Mouse (Mus musculus): Measurements from ENCODE around the gene Bag3. TPM values are rescaled to one million over a fixed set of nuclear protein-coding genes. Genes with fewer than 3 reads are reported as not detected.
A peak's percentile ranks its signal among the peaks of the same experiment; 100 is the strongest.

Bag3 gene
- polyA plus RNA-seq, 1 experiment from 2014 or later, result 14.2 TPM

- 79% methylated on average over 5 of the region's 5 CpGs for WGBS
- no peak for ATAC-seq (replicated peaks; ENCODE audit: low FRiP score)
- H3K4me1 ChIP-seq, result peaks cover 34% of the 10 kb centered on the region
- H3K4me3 ChIP-seq (replicated peaks), result no peak overlapping the region
- no peak overlapping the region for H3K9ac ChIP-seq
- H3K36me3 ChIP-seq, result peaks cover 28% of the 10 kb centered on the region
- no peaks in the 10 kb centered on the region for H3K9me3 ChIP-seq (replicated peaks)
- no peak overlapping the region; the same call in 1 of the 2 replicates for H3K27ac ChIP-seq
- no peaks in the 10 kb centered on the region for H3K27me3 ChIP-seq
- H3K4me2 ChIP-seq, result no peak overlapping the region
These were observed 15.4 kb downstream of the Bag3 start for GRCm38 (mm10) chr7:128538769-128539168.

- no peaks in the 10 kb centered on the region for H3K9me3 ChIP-seq (replicated peaks)
- 94% methylated on average over 13 of the region's 13 CpGs for WGBS
- peaks cover 37% of the 10 kb centered on the region for H3K36me3 ChIP-seq
- peaks cover 26% of the 10 kb centered on the region for H3K4me1 ChIP-seq
- H3K4me3 ChIP-seq (replicated peaks), result no peak overlapping the region
- H3K27ac ChIP-seq, result no peak overlapping the region
- no peak overlapping the region for H3K9ac ChIP-seq
- no peak overlapping the region for H3K4me2 ChIP-seq
- no peaks in the 10 kb centered on the region for H3K27me3 ChIP-seq
- no peak for ATAC-seq (replicated peaks; ENCODE audit: low FRiP score)
These were observed 16.7 kb downstream of the Bag3 start for GRCm38 (mm10) chr7:128540111-128540510.

- ATAC-seq (replicated peaks; ENCODE audit: low FRiP score), result no peak
- 82% methylated on average over 16 of the region's 16 CpGs for WGBS
- no peak overlapping the region for H3K4me3 ChIP-seq (replicated peaks)
- no peak overlapping the region for H3K9ac ChIP-seq
- peaks cover 43% of the 10 kb centered on the region for H3K36me3 ChIP-seq
- H3K4me1 ChIP-seq, result peaks cover 20% of the 10 kb centered on the region
- no peaks in the 10 kb centered on the region for H3K9me3 ChIP-seq (replicated peaks)
- H3K27me3 ChIP-seq, result no peaks in the 10 kb centered on the region
- H3K27ac ChIP-seq, result peak overlapping the region; percentile 10; the same call in 1 of the 2 replicates
- no peak overlapping the region for H3K4me2 ChIP-seq
These were observed 17.3 kb downstream of the Bag3 start for GRCm38 (mm10) chr7:128540734-128541133.

- Histone ChIP-seq H3K4me2 (no peak overlapping the region), H3K9me3 (replicated peaks) (no peaks in the 10 kb centered on the region), H3K4me3 (replicated peaks) (no peak overlapping the region), H3K27ac (peak overlapping the region; percentile 10; the same call in 1 of the 2 replicates), H3K36me3 (peaks cover 48% of the 10 kb centered on the region), H3K27me3 (no peaks in the 10 kb centered on the region), H3K4me1 (peaks cover 17% of the 10 kb centered on the region), H3K9ac (no peak overlapping the region)
- no peak for ATAC-seq (replicated peaks; ENCODE audit: low FRiP score)
- 72% methylated on average over 9 of the region's 9 CpGs for WGBS
These were observed 17.8 kb downstream of the Bag3 start for GRCm38 (mm10) chr7:128541186-128541585.

GRCm38 (mm10) chr7:128541771-128542170, 18.4 kb downstream of the Bag3 start:
- Histone ChIP-seq H3K9ac (no peak overlapping the region), H3K4me3 (replicated peaks) (no peak overlapping the region), H3K36me3 (peaks cover 54% of the 10 kb centered on the region), H3K27me3 (no peaks in the 10 kb centered on the region), H3K4me2 (no peak overlapping the region), H3K27ac (no peak overlapping the region), H3K4me1 (peaks cover 13% of the 10 kb centered on the region), H3K9me3 (replicated peaks) (no peaks in the 10 kb centered on the region)
- ATAC-seq (replicated peaks; ENCODE audit: low FRiP score), result no peak
- 86% methylated on average over 17 of the region's 17 CpGs for WGBS

GRCm38 (mm10) chr7:128542488-128542887, 19.1 kb downstream of the Bag3 start:
- no peak for ATAC-seq (replicated peaks; ENCODE audit: low FRiP score)
- H3K36me3 ChIP-seq, result peaks cover 61% of the 10 kb centered on the region

GRCm38 (mm10) chr7:128543148-128543855, 19.9 kb downstream of the Bag3 start:
- Histone ChIP-seq H3K4me1 (peaks cover 4% of the 10 kb centered on the region), H3K9me3 (replicated peaks) (no peaks in the 10 kb centered on the region), H3K4me2 (no peak overlapping the region), H3K9ac (no peak overlapping the region), H3K27me3 (no peaks in the 10 kb centered on the region), H3K4me3 (replicated peaks) (no peak overlapping the region), H3K36me3 (peaks cover 69% of the 10 kb centered on the region), H3K27ac (no peak overlapping the region)
- 71% methylated on average over 14 of the region's 14 CpGs for WGBS
- no peak for ATAC-seq (replicated peaks; ENCODE audit: low FRiP score)

More at GRCm38 (mm10) chr7:128542488-128542887, 19.1 kb downstream of the Bag3 start:
- no peaks in the 10 kb centered on the region for H3K9me3 ChIP-seq (replicated peaks)
- no peak overlapping the region for H3K9ac ChIP-seq
- peaks cover 11% of the 10 kb centered on the region for H3K4me1 ChIP-seq
- H3K27ac ChIP-seq, result no peak overlapping the region
- H3K4me2 ChIP-seq, result no peak overlapping the region
- H3K4me3 ChIP-seq (replicated peaks), result no peak overlapping the region
- H3K27me3 ChIP-seq, result no peaks in the 10 kb centered on the region
- WGBS, result 78% methylated on average over 4 of the region's 4 CpGs

- Histone ChIP-seq H3K4me1 (no peaks in the 10 kb centered on the region; the same call in 1 of the 2 replicates), H3K36me3 (peaks cover 75% of the 10 kb centered on the region), H3K4me2 (no peak overlapping the region), H3K4me3 (replicated peaks) (no peak overlapping the region), H3K27ac (no peak overlapping the region), H3K9me3 (replicated peaks) (no peaks in the 10 kb centered on the region), H3K27me3 (no peaks in the 10 kb centered on the region), H3K9ac (no peak overlapping the region)
- WGBS, result 90% methylated on average over 3 of the region's 3 CpGs
- no peak for ATAC-seq (replicated peaks; ENCODE audit: low FRiP score)
These were observed 20.5 kb downstream of the Bag3 start for GRCm38 (mm10) chr7:128543961-128544360.

- no peak for ATAC-seq (replicated peaks; ENCODE audit: low FRiP score)
- Histone ChIP-seq H3K4me1 (no peaks in the 10 kb centered on the region; the same call in 1 of the 2 replicates), H3K9ac (no peak overlapping the region), H3K4me3 (replicated peaks) (no peak overlapping the region), H3K4me2 (no peak overlapping the region), H3K9me3 (replicated peaks) (no peaks in the 10 kb centered on the region), H3K27me3 (no peaks in the 10 kb centered on the region), H3K27ac (no peak overlapping the region), H3K36me3 (peaks cover 75% of the 10 kb centered on the region)
- WGBS, result 87% methylated on average over 7 of the region's 7 CpGs
These were observed 21.3 kb downstream of the Bag3 start for GRCm38 (mm10) chr7:128544566-128545262.

- ATAC-seq (replicated peaks; ENCODE audit: low FRiP score), result no peak
- no peak overlapping the region for H3K27ac ChIP-seq
- no peak overlapping the region for H3K4me3 ChIP-seq (replicated peaks)
- H3K9ac ChIP-seq, result no peak overlapping the region
- no peak overlapping the region for H3K4me2 ChIP-seq
- H3K36me3 ChIP-seq, result peaks cover 67% of the 10 kb centered on the region
- no peaks in the 10 kb centered on the region for H3K9me3 ChIP-seq (replicated peaks)
- no peaks in the 10 kb centered on the region; the same call in 1 of the 2 replicates for H3K4me1 ChIP-seq
- H3K27me3 ChIP-seq, result no peaks in the 10 kb centered on the region
- 97% methylated on average over 8 of the region's 8 CpGs for WGBS
These were observed 22.6 kb downstream of the Bag3 start for GRCm38 (mm10) chr7:128546031-128546430.

GRCm38 (mm10) chr7:128549137-128549536, 25.7 kb downstream of the Bag3 start:
- Histone ChIP-seq H3K4me2 (no peak overlapping the region), H3K27me3 (no peaks in the 10 kb centered on the region), H3K27ac (no peak overlapping the region), H3K9ac (no peak overlapping the region), H3K4me3 (replicated peaks) (no peak overlapping the region), H3K4me1 (0 out of 2 replicates have a peak, but pooled peaks cover 2% of the 10 kb centered on the region), H3K36me3 (peaks cover 43% of the 10 kb centered on the region), H3K9me3 (replicated peaks) (no peaks in the 10 kb centered on the region)
- 43% methylated on average over 4 of the region's 4 CpGs for WGBS
- ATAC-seq (replicated peaks; ENCODE audit: low FRiP score), result no peak

GRCm38 (mm10) chr7:128550328-128551086, 27.1 kb downstream of the Bag3 start:
- Histone ChIP-seq H3K27ac (no peak overlapping the region), H3K27me3 (no peaks in the 10 kb centered on the region), H3K36me3 (peaks cover 33% of the 10 kb centered on the region), H3K4me3 (replicated peaks) (no peak overlapping the region), H3K4me2 (no peak overlapping the region), H3K4me1 (peaks cover 2% of the 10 kb centered on the region; the same call in 1 of the 2 replicates), H3K9me3 (replicated peaks) (no peaks in the 10 kb centered on the region), H3K9ac (no peak overlapping the region)
- WGBS, result 66% methylated on average over 1 of the region's 1 CpGs
- ATAC-seq (replicated peaks; ENCODE audit: low FRiP score), result no peak
